Mouse (Mus musculus) cerebellum, adult 9-10 months (tissue): ENCODE measurements at regions not wholly inside any gene's neighbourhood (a gene's known extent, or its start where the extent isn't known, plus 50 kb on each side); places are given as distances from the start of the nearest gene placed in this dataset.

Experiments used
- DNase-seq: peaks from one replicate; pipeline ENCODE4 v3.0.0; 2022

GRCm38 (mm10) chr13:28898900-28899299 lies 54.6 kb downstream of the Sox4 start:
- DNase-seq, result no peak

GRCm38 (mm10) chr13:28892896-28893295 lies 60.6 kb downstream of the Sox4 start:
- DNase-seq, result no peak

DNA sequence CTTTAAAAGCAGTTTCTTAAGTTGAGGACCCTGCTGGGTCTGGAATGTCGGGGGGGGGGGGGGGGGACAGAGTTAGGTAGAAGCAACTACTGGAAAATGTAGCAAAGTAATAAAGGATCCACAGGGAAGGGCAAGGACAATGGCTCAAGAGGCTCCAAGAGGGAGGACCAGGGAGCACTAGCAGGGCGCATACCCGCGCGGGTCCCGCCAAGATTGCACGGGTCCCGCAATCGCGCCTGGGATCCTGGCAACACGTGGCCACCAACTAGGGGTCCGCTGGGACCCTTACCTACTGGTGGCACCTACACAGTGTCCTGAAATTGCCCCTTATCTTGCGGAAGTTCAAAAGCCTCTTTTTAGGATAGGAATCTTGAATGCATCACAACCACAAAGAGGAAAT lies 66.4 kb downstream of the Sox4 start:
- DNase-seq, result no peak

DNA sequence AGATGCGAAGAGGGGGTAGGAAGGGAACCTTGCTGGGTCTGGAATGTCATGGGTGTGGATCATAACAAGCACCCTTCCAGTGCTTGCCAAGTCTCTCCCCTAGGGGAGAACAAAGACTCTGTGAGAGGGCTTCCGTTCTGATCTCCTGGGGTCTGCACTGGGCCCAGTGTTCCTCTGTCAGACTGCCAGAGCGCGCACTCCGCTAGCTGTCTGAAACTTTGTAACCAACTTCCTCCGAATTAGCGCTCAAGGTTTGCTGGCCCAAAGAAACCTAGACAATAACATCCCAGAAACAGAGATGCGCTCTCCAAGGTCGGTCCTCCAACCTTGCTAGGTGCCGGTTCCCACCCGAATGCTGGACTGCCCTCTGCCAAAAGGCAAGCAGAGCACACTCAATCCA lies 66.8 kb downstream of the Sox4 start:
- DNase-seq, result no peak

GRCm38 (mm10) chr13:28885083-28886037 lies 68.2 kb downstream of the Sox4 start:
- no peak for DNase-seq

- DNase-seq, result no peak
Observed at GRCm38 (mm10) chr13:28884191-28884820, 69.2 kb downstream of the Sox4 start.

GRCm38 (mm10) chr13:28883398-28883797 lies 70.1 kb downstream of the Sox4 start:
- DNase-seq, result no peak

DNA sequence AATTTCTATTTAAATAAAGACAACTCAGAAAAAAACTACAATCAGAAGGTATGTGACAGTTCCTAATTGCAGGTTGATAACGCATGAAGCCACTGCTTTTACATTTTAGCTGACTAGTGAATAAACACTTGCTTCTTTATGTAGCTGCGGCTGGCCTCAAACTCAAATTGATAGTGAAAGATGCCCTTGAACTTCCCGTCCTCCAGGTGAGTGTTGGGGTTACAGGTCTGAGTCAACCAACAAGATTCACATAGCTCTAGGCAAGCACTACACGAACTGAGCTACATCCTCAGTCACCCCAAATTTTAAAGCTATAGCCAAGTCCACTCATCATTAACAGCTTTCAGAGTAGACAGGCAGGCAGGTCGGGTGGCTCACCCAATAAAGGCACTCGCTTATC lies 72.6 kb downstream of the Sox4 start:
- DNase-seq, result no peak

- no peak for DNase-seq
Observed at GRCm38 (mm10) chr13:28878692-28879091, 74.8 kb downstream of the Sox4 start.

DNA sequence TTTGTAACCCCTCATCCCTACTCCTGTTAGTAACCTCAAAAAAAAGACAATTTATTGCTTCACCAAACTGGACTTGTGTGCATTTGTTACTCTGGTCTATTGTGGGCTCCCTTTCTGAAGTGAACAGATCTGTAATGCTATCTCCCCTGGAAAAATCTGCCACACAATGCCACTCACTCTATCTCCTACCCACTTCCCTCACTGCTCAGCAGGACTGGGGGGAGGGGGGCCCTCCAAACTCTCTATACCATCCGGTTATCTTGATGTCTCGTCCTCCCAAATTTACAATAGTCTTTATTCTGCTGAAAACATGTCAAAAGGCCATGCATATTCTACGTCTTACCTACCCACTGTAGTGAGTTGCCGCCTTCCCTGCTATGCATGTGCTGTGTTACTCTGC lies 76.7 kb downstream of the Sox4 start:
- DNase-seq, result no peak

GRCm38 (mm10) chr13:28870681-28871080 lies 82.8 kb downstream of the Sox4 start:
- DNase-seq, result no peak

DNA sequence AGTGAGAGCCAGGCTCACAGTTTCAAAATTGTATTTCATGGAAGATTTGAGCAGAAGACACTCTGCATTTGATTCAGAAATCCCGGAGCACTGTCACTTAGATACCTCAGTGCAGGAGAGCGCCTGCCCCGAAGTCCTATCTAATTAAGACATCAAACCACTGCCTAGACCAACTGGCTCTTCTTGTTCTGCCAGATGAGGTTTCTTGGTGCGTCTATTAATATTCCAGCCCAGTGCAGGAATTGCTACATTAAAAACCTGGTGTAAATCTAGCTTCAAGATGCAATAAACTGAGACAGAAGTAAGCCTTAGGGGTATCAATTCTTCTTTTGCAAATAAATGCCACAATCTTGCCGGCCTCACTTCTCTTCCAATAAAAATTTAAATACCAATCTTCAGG lies 86.3 kb downstream of the Sox4 start:
- DNase-seq, result no peak

- DNase-seq, result no peak
Observed at GRCm38 (mm10) chr13:28866686-28867085, 86.8 kb downstream of the Sox4 start.

- DNase-seq, result no peak
Observed at GRCm38 (mm10) chr13:28860601-28861000, 92.9 kb downstream of the Sox4 start.

DNA sequence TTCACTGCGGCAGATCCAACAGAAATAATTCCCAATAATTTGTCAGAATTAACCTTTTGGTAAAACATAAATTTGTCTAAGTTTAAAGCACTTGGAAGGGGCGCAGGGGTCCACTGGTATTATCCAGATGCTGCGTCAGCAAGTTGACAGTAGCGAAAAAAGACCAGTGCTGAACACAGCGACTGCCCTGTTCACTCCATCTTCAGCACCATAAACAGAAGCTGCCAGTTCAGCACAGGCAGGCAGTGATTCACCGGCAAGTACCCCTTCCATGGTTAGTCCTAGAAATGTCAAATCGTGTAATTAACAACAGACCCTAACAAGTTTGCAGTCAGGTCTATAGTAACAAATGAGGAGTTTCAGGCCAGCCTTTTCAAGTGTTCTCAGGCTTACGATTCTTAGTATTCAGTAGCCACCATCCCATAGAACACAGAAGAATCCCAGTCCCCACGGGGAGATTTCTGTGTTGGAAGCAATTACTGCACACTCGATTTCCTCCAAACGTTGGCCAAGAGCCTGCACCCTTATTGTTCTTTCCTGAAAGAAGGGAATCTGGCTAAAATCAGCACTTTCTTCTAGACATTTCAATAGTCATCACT lies 93.6 kb downstream of the Sox4 start:
- DNase-seq, result no peak

- no peak for DNase-seq
Observed at GRCm38 (mm10) chr13:28858001-28858400, 95.5 kb downstream of the Sox4 start.

- DNase-seq, result no peak
Observed at GRCm38 (mm10) chr13:28857201-28857600, 96.3 kb downstream of the Sox4 start.

GRCm38 (mm10) chr13:28856472-28856871 lies 97.0 kb downstream of the Sox4 start:
- DNase-seq, result no peak

DNA sequence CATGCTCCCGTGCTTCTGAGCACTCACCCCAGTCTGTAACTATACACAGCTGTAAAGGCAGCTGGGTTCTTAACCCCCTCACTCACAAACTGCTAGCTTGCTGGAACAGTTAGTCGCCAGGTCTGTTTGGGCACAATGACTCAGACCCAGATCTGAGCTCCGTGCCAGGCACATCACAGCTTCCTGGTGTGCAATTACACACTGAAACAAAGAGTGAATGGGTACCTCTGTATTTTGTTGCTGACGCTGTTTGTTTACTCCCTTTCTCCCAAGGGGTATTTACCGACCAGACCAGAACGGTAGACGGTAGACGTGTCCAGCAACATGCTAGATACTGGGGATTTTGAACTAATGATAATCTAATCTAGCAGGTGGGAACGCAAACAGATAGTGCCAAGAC lies 99.3 kb downstream of the Sox4 start:
- no peak for DNase-seq

GRCm38 (mm10) chr13:28848305-28848704 lies 105.2 kb downstream of the Sox4 start:
- no peak for DNase-seq

GRCm38 (mm10) chr13:28847478-28847877 lies 106.0 kb downstream of the Sox4 start:
- DNase-seq, result no peak

GRCm38 (mm10) chr13:28844495-28844894 lies 109.0 kb downstream of the Sox4 start:
- DNase-seq, result no peak

- no peak for DNase-seq
Observed at GRCm38 (mm10) chr13:28842811-28843210, 110.7 kb downstream of the Sox4 start.

DNA sequence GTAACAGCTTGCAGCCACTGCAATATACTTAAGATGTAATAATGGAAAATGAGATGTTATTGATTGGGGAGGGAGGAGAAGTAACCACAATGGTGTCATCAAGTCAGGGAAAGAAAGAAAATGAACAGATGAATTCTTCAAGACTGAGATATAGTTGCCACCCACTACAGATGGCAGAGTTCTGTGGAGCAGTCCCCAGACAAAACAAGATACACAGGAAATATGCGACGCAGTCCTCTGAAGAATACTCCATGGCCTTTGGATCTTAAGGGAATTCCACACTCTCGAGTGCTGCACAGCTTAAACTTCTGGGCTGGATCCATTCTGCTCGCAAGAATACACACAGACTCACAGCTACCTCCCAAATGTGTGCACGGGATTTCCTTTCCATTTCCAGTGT lies 113.4 kb downstream of the Sox4 start:
- DNase-seq, result no peak
